Mouse (Mus musculus): Measurements from ENCODE around the gene Zfp648.
A peak's percentile ranks its signal among the peaks of the same experiment; 100 is the strongest.

DNA sequence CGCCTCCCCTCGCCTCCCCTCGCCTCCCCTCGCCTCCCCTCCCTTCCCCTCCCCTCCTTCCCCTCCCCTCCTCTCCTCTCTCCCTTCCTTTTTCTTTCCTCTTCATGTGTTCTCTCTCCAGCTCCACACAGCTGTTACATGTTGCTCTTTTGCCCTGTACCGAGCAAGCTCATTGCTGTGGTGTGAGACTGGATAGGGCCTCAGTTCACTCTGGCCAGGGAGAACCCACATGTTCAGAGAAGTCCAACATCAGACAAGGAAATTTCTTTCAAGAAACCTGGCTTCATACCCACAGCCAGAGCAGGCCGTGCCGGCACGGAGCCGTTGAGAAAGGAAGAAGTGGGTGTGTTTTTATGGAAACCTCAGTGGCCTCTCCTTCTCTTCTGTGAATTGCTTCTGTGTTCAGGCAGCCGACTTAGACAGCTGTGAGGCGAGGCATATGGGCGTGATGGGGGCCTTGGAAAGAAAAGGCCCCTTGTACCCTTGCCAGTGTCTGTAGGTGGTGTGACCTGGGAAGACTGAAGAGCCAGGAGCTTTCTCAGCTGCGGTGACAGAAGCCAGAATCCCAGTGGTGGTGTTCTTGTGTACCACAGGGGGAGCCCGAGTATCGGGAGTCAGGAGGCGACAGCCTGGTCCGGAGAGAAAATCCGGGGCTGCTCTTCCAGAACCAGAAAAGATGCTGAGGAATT lies 11.0 kb upstream of the Zfp648 start:
- TF ChIP-seq CTCF (IDR thresholded peaks at IDR 0.05; ENCODE audit: low read depth) (peak; percentile 63), EP300 (optimal IDR thresholded peaks at IDR 0.05) (no peak)

Data from stomach, postnatal 0 days (tissue).